Mouse (Mus musculus) thymus, postnatal 4 days (tissue): Measurements from ENCODE around the gene Ptprh.

Experiments used
- DNase-seq: peaks from one replicate; pipeline ENCODE4 v3.0.0; 2021

The Ptprh gene

DNA sequence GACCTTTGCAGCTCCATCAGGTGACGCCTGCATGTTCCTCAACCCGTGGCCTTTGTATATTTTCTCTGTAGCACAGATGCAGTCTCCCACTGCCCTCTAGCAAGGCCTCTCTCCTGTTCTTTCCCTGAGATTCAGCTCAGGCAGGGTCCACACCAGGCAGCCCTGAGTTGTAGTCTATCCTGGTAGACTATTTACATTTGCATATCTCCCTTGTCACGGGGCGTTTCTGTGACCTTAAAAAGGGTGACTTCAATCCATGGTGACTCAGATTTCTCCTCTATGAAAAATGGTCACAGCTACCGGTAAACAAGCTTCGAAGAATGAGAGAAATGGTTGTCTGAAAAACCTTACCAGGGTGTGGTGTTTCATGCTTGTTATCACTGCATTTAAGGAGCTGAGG is at the start of gene Ptprh:
Ptprh (minus strand) TSS at position 169 of the 400 bp plus-strand sequence.
- DNase-seq: no peak

DNA sequence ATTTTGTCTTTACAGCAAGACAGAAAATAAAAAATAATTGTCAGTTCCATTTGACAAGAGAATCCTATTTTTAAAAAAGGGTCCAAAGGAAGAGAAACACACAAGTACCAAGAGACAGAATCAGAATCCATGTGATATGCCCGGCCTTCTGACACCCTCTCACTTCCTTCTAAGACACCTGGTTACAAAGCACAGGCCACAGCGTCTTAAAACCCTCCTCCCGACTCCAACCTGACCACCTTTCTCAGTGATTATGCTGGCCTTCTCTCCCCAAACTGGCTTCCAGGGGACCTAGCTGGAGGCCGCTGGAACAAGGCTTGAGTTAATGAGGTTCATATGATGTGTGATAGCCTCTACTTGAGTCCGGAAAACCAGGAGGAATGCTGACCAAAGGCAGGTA is 49.5 kb upstream of the Ptprh start:
- DNase-seq: peak; percentile 46

DNA sequence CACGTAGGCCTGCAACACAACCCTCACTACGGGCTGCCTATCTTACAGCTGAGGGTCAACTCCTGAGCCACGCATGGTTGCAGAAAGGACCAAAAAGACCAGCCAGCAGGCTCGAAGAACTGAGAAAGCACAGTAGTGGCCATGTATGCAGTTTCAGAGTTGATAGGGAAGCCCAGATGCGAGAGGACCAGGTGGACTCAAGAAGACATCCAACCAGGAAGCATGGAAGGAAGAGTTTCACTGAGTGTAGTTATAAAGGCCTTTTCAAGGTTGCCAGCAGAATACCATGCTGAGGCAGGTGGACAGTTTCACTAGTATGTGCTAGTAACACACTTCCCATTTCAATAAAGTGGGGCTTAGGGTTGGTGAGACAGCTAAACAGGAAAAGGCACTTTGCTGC is 48.9 kb upstream of the Ptprh start:
- peak; percentile 23 for DNase-seq

DNA sequence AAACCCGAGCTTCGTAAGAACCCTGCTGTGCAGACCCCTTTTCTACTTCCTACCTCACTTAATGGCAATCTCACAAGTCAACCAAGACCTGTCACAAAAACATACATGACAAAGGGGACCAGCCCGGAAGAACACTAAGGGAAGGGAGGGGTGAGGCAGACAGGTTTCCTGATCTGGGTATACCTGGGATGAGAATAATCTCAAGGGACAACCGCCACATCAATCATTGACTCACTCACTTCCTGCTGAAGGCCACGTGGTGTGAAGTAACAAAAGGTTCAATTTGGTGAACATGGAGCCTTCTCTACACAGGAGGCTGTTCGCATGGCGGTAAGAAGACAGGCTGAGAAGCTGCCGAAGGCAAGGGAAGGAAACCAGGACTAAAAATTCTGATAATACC is 47.7 kb upstream of the Ptprh start:
- peak; percentile 43 for DNase-seq

DNA sequence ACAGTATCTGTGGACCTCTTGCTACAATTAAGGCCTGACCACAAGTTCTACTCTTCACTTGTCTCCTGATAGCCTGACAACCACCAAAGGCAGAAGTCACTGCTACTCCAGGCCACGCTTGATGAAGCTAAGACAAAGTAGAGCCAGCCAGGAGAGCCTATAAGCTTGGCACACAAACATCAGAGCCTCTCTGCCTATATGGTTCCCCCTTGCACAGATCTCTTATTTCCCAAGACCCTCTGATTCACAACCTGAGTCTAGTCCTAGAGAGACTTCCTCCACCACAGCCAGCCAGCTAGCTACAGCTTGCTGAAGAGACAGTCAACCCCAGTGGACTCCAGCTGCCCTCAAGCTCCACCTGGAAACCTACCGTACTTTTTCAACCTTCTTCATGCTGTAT is 44.2 kb upstream of the Ptprh start:
- DNase-seq: no peak

DNA sequence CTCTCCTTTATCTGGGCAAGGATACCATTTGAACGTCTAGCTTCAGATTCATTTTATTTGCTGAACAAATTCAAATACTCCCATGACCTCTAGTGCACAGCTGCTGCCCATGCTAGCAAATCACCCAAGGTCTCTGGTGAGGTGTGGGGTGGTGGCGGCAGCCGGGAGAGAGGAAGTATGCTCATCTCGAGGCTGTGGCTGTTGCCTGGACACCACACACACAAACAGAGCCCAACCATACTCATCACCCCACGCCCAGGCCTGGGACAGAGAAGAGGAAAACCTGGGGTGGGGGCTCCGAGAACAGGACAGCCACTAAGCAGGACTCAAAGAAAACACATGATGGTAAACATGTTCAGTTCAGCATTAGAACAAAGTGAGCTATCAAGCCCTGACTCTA is 43.5 kb upstream of the Ptprh start:
- peak; percentile 20 for DNase-seq

DNA sequence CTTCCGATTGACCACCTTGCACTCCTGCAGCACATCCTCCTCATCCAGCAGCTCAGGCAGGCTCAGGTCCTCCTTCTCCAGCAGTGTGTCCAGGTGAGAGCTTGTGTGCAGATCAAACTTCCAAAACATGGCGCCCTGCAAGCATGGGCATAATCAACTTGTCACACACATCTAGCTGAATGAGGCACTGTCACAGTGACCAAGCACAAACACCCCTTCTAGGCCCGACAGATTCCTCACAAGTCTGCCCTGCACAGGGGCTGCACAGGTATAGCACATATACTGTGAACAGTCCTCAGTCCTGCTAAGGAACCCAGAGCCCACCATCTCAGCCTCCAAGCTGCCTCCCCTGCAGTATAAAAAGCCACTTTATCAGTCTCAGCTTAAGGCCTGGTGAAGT is 43.0 kb upstream of the Ptprh start:
- DNase-seq: peak; percentile 9

DNA sequence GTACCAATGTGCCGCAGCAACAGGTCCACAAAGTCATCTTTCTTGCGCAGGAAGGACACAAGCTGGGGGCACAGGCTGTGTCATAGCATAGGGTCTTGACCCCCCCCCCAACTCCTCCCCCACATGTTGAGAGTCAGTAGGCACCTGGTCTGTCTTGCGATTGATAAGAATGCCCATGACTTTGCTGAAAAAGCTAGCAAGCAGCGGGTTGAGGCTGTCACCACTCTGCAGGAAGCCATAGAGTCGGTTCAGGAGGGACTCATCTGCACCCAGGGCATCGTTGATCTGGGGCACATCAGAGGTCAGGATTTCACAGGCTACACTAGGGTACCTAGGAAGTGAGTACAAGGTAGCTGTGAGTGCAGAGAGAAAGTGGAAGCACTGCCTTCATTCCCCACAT is 39.4 kb upstream of the Ptprh start:
- DNase-seq: peak; percentile 4

DNA sequence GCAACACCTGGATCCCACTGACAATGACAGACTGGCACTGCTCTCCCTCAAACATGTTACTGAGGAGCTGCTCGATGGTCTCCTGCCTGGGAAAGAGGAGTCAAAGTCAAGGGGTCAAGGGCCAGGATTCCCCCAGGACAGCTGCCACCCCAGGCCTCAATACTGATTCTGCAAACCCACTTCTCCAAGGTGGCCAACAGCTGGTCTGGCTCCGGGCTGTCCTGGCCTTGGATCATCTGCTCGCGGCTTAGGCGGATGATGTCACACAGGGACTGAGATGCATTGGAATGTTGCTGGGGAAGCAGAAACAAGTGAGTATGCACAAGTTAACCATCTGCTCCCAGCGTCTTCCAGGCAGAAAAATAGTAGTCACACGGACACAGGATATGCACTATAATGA is 38.1 kb upstream of the Ptprh start:
- DNase-seq: peak; percentile 8

DNA sequence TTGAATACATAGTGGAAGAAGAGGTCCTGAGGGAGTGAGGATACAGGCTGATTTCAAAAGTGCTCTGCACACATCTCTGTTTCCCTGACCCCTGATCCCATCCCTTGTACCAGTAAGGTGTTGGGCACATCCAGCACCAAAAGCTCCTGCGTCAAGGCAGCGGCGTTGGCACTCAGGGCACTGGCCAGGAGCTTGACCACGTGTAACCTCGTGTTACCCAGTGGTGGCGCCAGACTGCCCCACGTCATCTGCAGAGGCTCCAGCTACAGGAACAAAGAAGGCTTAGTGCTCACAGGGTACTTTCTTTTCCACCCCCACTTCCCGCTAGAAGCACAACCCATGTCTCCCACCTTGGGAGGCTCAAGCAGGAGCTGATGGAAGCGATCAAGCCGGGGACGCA is 37.3 kb upstream of the Ptprh start:
- DNase-seq: peak; percentile 20

DNA sequence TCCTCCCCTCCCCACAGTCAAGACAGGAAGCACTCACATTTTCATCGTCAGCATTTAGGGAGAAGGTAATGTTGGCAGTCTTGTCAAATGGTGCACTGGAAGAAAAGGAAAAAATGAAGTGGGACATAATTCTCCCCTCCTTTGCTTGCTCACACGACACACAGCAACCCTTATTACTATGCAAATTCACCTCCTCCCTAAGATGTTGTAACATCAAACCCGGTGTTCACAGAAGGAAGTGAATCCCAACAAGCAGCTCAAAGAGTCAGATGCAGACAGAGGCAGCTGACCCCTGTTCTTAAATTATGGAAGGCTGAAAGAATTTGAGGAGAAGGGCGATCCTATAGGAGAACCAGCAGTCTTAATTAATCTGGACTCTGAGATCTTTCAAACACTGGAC is 32.3 kb upstream of the Ptprh start:
- DNase-seq: no peak

DNA sequence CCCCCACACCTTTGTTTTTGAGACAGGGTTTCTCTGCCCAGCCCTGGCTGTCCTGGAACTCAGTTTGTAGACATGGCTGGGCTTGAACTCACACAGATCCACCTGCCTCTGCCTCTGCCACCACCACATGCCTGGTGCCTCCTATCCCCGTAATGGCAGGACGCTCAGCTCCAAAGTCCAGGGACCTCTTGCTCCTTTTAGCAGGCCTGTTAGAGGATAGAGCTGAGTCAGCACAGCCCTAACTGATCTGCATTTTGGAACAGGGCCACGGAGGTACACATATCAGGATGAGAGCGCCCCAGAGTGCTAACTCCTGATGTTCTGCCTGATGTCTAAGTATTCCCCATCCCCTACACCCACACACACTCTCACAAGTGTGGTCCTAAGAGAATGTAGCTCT is 27.2 kb upstream of the Ptprh start, which contains the start of gene Tmem86b:
Tmem86b (minus strand) TSS at position 392 of the 400 bp plus-strand sequence.
- no peak for DNase-seq

DNA sequence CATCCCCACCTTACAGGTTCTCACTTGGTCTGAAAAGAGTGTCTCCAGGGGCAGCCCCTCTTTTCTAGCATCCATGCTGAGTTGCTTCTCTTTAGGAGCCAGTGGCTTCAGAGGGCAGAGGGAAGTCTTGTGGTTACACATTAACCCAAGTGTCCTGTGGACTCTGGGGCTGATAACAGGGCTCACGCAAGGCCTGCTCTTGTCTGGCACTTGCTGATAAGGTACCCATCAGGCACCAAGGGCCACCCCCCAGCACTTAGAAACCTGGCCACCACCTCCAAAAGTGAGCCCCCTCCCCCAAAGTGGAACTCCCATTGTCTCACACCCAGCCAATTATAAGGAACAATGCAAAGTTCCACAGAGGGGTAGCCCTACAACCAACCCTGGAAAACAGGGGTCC is 26.4 kb upstream of the Ptprh start:
- DNase-seq: no peak

DNA sequence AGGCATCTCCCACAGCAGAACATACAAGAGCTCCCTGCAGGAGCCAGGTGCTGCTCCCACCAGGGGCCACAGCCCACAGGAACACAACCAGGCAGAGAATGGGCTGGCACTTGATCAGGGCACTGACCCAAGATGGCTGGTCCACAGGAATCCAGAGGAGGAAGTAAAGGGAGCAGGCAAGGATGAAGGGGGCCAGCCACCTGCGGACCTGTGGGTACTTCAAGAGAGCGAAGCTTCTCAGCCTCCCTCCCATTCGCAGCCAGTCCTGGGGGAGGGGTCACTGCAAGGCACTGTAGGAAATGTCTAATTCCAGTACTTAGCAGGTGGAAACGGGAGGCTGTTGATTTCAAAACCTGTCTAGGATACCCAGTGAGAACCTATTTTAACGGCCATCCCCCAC is 25.7 kb upstream of the Ptprh start:
- DNase-seq: no peak

DNA sequence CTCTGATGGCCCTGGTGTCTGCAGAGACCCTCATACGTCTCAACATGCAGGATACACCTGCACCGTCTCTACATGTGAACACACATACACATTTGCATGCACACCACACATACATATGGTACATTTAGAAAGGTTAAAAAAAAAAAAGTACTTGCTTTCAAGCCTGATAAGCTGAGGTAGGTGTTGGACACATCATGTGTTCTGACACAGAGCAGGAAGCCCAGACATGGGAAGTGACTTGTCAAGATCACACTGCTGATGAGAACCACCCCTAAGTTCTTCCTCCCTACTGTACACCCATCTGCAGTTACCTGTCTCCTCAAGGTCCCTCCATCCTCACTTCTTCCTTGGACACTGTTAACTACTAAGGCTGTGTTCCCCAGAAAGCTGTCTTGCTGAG is 22.1 kb upstream of the Ptprh start:
- DNase-seq: no peak

DNA sequence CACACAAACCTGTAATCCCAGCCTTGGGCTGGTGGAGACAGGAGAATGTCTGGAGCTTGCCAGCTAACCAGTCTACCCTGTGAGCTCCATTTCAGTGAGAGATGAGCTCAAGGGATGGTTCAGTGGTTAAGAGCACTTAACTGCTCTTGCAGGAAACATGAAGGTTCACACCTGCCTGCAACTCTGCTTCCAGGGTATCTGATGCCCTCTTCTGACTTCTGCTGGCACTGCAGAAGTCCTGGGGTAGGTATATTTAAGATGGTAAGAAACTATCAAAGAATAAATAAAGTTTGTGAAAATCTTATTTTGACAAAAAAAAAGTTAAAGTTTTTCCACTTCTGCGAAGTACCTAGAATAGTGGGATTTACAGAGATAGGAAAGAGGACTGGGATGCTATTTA is 20.5 kb upstream of the Ptprh start:
- peak; percentile 59 for DNase-seq

DNA sequence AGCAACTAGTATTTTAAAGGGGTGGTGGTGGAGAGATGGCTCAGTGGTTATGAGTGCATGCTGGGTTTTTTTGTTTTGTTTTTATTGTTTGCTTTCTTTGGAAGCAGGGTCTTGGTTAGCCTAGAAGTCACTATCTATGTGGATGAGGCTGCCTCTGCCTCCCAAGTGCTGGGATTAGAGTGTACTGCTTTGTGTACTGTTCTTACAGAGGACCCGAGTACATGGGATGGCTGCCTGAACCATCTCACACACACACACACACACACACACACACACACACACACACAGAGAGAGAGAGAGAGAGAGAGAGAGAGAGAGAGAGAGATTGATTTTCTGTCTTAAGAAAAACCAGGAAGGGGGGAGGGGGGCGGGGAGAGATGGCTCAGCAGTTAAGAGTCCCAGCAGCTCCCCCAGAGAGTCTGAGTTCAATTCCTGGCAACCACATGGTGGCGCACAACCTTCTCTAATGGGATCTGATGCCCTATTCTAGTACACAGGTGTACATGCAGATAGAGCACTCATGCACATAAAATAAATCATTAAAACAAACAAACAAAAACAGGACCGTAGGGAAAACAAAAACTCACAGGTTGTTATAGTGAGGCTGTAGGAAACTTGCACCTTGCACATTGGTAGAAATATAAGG is 19.8 kb upstream of the Ptprh start:
- peak; percentile 88 for DNase-seq

DNA sequence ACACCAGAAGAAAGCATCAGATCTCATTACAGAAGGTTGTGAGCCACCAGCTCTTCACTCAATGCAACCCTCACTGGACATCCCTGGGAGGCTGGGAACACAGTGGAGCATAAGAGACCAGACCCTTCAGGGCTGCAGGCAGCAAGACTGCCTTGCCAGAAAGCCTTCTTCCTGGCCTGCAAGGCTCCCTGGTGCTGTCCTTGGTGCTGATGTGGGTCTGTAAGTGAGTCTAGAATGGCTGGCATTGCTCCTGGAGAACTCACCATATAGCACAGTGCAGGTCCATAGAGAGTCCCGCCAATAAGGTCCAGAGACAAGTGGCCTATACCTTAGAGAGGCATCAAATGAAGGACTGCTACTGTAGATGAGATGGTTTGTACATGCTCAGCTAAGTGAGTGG is 16.1 kb upstream of the Ptprh start:
- peak; percentile 84 for DNase-seq

DNA sequence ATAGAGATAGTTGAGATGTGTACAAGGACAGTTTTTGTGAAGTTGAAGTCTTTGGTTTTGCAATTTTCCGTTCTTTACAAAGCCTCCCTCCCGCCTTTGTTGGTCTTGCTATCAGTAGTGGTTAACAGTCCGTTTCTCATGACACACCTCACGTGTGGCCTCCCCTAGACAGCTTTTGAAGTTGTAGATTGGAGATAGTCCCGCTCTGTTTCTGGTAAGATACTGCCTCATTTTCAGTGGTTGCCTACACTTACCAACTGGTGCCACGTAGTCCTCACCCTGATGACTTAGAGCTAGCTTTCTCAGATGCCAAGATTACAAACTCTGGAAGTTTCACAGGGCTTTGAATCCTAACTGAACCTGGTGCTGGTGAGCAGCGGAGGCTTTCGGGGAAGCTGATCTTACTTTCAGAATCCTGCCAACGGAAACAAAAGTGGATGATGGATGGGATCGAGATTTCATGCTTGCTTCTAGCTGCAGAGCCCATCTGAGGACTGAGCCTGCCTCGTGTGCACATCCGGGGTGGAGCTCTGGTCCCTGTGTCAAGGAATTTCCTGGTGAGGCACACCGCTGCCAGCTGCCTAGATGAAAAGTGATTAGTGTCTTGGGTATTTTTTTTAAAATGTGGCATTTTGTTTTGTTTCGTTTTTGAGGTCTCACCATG is 10.0 kb upstream of the Ptprh start:
- DNase-seq: no peak

DNA sequence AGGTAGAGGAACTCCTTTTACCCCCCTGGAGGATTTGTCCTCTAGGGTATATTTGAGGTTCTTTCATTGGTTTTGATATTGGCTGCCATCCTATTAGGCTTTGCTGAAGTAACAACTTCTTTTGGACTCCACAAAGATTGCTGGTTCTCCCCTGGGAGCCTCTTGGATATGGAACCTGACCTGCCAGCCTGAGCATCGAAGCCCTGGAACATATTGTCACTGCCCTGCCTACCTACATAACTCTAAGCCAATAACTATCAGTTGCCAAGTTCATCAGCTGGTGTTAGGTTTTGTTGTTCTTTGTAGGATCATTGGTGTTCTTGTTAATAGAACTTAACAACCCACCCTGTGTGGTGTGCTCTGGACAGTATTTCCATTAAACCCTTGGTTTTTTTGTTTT is 9.1 kb upstream of the Ptprh start:
- no peak for DNase-seq

DNA sequence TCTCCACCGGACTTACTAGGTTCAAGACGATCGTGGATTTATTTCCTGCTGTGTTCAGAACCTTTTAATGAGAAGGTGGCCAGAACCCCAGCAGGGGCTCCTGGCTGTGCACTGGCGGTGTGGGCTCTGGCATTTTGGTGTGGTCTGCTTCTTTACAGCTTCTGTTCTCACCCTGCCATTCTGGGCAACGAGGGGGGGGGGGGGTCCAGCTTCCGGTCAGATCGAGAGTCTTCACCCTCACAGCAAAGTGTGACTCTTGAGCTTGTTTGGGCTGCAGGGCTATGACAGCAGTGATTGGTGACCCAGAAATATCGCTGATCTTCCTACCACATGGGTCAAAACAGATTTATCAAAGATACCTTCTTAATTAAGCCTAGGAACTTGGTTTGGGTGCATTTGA is 8.5 kb upstream of the Ptprh start:
- DNase-seq: no peak

DNA sequence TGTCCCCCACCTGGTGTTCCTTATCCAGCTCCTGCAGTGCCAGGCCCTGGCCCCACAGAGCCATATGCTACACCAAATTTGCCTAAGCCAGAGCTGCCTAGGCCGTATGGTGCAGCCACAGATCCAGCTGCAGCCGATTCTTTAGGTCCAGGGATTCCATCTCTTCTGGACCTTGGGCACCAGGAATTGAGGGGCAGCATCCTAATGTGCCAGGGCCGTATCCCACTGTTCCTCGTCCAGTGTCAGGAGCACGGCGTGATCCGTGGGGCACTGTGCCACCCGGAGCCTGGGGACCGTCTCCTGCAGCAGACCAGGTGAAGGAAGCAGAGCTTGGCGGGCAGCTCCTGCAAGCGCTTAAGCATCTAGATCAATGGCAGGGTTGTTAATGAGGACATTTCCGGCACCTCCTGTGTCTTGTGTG is 8.1 kb upstream of the Ptprh start:
- DNase-seq: no peak

DNA sequence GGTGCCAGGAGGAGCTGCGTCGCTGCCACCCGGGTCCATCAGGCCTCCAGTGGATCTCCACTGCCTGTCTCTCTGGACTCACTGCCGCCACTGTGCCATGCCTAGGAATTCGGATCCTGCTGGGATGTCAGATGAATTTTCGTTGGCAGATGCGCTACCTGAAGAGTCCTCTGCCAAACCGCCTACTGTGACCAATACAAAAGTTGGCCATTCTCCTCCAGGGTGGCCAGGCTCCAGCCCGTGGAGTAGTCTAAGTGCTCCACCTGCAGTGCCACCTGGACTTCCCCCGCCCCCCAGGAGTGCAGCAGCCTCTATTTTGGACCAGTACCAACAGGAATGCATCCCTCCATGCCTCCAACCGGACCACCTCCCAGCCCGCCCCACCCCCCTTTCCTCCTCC is 7.7 kb upstream of the Ptprh start:
- no peak for DNase-seq

DNA sequence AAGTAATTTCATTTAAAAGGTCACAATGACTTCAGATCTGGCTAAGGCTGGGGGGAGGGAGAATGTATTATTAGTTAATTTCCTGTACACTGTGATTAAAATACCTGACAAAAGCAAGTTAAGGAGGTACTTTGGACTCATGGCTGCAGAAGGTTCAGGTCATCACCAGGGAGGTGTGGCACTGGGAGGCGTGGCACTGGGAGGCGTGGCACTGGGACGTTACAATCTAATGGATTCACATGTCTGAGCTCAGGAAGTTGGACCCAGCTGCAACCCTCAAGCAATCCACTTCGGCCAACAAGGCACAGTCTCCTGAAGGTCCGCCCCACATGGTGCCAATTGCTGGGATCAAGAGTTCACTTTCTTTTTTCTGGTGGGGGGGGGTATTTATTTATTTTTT is 4.2 kb upstream of the Ptprh start:
- DNase-seq: no peak

DNA sequence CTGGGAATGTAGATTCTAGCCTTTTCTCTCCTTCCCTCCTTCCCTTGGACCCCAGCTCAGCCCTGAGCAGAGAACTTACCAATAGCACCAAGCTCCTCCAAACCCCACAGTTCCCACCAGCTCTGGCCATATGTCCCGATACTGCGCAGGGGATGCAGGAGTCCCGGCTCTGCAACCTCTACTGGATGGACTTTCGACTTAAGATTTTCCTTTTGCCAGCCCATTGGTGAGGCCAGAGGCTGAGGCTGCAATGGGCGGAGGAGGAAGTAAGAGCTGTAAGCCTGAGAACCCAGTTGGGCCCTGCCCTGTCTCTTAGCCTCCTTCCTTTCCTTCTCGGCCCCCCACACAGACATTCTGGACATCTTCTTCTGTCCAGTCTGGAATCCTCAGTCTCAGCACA is 872 bp downstream of the Ptprh start:
- no peak for DNase-seq
